Mouse (Mus musculus) left cerebral cortex, postnatal 25 days (tissue): ENCODE data around the gene Tmem179b. TPM values are rescaled to one million over a fixed set of nuclear protein-coding genes. Genes with fewer than 3 reads are reported as not detected.

ENCODE experiments used
- DNase-seq, 2 experiments: peaks; one replicate each; pipeline ENCODE4 v3.0.0; 2022; ENCODE audit warnings: low spot score in 2 of 2, mixed read lengths in 1 of 2
- intact Hi-C: fragments of 180-260 bp; cut with DNase I; formaldehyde crosslinking; loops from one replicate; pipeline ENCODE4 v1.15.1; 2025
- total RNA-seq, 2 experiments: library from RNA; stranded (reverse); gene quantifications; 2 replicates each; pipeline ENCODE4 v1.2.3; 2021

The Tmem179b gene
- 10 to 100 TPM; 10.6 to 10.9 TPM for total RNA-seq

DNA sequence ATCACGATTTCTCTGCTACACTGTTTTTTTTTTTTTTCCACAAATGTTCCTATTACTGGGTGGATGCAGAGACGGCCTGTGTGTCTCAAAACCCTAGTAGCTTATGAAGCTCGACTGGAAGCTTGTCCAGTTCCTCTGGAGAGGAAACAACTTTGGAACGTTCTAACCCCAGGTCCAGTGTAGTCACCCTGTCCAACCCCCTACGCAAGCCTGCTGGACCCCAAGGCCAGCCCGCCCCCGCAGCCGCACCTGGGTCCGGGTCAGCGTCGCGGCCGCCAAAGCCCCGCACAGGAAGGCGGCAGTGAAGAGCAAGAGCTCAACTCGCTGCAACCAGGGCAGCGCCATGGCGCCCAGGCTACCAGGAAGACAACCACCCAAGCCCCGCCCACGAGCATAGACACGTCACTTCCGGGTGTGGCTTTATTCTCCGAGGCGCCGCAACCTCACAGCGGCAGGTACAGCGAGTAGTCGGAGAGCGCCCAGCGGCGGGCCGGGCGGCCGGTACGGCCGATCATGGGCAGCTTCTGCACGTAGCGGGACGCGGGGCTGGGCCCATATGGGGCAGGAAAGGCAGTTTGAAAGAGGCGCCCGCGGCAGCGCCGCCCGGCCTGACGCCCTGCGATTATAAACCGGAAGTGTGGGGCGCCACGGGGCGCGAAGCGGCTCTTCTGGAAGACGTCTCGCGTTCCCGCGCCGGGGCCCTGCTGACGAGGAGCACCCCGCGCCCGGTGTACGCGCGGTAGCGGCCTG is at the start of gene Tmem179b:
Gene Tmem179b (minus strand): TSS at position 382 of the 750 bp plus-strand sequence.
- peak; percentile 97 for DNase-seq
- intact Hi-C loops: no loop called here

DNA sequence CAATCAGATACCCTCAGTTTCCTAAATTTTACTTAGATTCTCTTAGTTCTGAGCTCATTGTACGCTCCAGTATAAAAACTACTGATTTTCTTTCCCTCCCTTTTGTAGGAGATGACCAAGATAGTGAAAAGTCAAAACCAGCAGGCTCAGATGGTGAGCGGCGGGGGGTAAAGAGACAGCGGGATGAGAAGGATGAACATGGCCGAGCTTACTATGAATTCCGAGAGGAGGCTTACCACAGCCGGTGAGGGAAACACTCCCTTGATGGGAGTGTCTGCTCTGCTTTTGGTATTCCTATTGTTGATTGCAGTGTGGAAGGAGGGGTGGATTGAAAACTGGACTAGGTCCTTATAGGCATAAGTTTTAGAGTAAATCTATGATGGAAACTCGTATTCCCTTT is 48.4 kb upstream of the Tmem179b start:
- intact Hi-C loops: loop anchor here (5.0 kb wide), 1 partner anchor 80 kb away; the partner anchor contains the start of genes 1700092M07Rik and Stx5a
- DNase-seq: no peak

DNA sequence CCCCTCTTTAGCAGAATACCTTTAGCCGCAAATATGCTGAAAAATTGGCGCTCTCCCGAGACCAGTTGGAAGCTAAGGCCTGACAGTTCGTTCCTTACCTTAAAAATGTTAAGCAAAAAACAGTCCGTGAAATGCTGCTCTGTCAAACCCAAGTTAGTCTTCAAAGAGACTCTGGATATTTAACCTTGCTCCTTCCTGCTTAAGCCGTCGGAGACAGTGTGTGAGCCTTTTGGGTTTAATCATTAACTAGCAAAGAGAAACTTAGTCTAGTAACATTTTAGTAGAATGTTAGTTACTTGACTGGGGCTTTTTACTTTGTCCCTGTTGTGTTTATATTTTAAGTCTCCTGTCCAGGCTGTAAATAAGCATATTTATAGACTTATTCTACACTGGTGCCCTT is 46.9 kb upstream of the Tmem179b start:
- intact Hi-C loops: loop anchor here (5.0 kb wide), 1 partner anchor 79 kb away; the partner anchor contains the start of genes 1700092M07Rik and Stx5a
- no peak for DNase-seq

DNA sequence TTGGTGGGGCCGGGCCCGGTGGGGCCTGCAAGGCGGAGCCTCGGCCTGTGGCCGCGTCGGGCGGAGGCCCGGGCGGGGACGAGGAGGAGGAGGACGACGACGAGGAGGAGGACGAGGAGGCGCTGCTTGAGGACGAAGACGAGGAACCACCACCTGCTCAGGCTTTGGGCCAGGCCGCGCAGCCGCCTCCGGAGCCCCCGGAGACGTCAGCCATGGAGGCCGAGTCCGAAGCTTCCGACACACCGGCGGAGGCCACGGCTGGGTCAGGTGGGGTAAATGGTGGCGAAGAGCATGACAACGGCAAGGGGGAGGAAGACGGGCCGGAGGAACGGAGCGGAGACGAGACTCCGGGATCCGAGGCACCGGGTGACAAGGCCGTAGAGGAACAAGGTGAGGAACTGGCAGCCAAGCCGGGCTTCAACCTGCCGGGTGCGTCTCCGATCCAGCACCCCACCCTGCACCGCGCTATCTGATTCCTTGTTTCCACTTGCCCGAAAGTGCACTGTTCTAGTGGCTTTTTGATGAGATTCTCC is 46.2 kb upstream of the Tmem179b start:
- peak in 1 of 2 experiments; percentile 37 for DNase-seq
- intact Hi-C loops: loop anchor here (5.0 kb wide), 1 partner anchor 78 kb away; the partner anchor contains the start of genes 1700092M07Rik and Stx5a

DNA sequence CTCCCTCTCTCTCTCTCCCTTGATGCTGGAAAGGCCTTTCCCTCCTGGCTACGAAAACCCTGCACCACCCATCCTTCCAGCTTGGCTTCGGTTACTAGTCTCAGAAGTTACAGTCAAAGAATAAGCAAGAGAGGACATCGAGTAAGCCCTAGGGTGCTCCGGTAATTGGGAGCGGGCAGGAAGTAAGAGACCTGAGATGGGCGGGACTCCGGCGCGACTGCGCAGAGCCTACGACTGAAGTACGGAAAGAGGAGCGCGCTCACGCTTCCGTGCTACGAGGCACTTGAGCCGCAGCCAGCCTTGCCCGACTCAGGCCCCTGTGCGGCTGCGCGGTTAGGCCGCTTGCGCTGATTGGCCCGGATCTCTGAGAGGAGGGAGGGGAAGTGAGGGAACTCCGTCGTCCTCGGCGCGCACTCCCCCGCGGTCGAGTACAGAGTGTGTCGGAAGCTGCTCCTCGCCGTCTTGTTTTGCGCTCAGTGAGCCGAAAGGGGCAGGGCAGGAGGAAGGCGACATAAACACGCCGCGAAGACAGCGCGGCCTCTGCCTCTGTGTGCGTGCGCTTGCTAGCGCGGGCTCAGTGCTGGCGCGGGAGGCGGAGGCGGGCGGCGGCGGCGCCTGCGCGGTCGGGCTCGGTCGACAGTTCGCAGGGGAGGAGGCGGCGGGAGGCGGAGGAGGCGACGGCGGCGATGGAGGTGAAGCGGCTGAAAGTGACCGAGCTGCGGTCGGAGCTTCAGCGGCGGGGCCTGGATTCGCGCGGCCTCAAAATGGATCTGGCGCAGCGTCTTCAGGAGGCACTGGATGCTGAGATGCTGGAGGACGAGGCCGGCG is 45.5 kb upstream of the Tmem179b start, which contains the start of gene Hnrnpul2:
Gene Hnrnpul2 (plus strand): TSS at position 415 of the 828 bp plus-strand sequence.
- intact Hi-C loops: loop anchor here (1.0 to 5.0 kb wide), 5 partner anchors 17 to 253 kb away; partner anchors contain the start of genes 1700092M07Rik, Nxf1, Polr2g and Stx5a
- peak; percentile 99 for DNase-seq

DNA sequence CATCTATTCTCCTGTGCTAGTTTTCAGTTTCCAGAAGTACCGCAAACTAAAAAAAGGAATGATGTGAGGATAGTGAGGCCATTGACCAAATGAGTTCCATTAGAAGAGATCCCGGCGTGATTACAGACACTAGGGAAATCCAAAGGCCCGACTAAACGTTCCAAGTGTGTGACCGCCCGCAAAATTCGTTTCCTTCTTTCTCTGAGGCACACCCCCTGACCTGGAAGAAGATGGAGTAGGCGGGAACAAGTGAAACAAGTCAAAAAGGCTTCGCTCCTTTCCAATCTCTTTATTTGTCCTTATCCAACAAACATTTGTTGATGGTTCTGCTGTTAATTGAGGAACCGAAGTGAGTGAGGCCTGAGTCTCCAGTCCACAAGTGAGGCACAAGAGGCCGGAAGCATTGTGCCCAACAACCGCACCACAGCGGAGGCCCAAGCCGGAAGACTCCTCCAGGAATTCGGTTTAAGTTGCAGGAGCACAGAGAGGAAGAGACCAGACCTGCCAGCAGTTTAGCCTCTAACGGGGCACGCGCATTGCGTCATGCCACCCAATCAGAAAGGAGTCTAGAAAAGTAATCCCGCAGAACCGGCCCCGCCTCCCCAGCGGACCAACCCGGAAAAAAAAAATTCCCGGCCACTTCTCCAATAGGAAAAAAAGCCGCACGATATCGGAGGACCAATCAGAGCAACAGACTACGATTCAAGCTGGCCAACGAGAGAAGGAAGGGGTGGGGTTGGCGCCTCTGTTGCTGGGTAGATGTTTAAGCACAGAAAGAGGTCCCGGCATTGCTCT is 44.7 kb upstream of the Tmem179b start, which contains the start of gene Ttc9c:
Gene Ttc9c (minus strand): TSS at position 533 of the 795 bp plus-strand sequence.
- intact Hi-C loops: loop anchor here (1.0 to 5.0 kb wide), 4 partner anchors 16 to 252 kb away; partner anchors contain the start of genes Nxf1, Polr2g and Zbtb3
- DNase-seq: peak; percentile 96 to 100

DNA sequence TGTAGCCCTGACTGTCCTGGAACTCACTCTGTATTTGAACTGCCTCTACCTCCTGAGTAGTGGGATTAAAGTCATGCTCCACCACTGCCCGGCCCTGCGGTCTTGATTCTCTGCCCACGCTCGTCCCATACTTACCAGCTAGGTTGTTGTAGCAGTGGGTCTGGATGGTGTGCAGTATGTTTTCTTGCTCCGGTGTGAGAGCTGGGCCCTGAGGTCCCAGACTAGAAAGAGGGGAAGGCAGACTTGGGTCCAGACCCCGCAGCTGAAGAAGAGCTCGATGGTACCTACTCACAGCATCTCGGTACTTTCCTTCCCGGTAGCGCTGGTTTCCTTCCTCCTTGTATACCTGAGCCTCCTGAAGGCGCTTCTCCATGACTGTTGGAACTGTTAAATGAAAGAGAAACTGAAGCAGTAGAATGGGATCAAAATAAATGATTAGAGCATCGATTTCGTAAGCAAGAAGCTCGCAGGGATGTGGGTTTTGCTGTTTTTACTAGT is 44.1 kb upstream of the Tmem179b start:
- intact Hi-C loops: loop anchor here (2.0 to 5.0 kb wide), 3 partner anchors 16 to 251 kb away; partner anchors contain the start of genes Nxf1 and Zbtb3
- no peak for DNase-seq

DNA sequence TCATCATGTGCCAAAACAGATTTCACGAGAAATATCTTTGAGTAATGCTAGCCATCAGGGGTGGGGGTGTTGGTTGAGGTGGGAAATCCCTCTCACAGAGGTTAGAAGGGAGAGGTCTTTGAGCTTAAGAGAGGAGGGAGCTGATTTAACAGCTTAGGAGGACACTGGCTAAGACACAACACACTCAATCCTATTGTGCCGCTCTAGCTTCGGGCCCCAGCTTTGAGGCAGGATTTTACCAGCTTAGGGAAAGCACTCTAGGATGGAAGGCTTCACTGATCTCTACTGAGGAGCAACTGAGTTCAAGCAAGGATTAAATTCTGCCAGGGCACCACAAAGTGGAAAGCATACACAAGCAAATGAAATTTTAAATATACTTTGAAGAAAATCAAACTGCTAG is 42.7 kb upstream of the Tmem179b start:
- intact Hi-C loops: loop anchor here (5.0 kb wide), 2 partner anchors 60 to 250 kb away; partner anchors contain the start of gene Nxf1
- no peak for DNase-seq

DNA sequence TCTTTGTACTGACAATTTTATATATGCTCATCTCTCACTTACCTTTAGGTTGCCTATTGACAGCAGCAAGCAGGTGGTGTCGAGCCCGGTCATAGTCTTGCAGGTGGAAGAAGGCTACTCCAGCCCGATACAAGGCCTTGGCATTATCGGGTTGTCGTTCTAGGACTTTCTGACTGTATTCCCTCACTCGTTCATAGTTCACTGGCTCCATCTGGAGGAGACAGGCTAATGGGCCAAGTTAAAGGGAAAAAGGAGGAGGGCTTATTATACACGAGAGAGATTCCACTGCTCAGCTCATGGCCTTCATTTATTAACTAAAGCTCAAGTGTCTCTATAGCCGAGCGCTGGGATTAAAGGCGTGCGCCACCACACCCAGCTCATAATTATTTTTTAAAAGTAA is 41.5 kb upstream of the Tmem179b start:
- intact Hi-C loops: loop anchor here (5.0 kb wide), 2 partner anchors 59 to 249 kb away; partner anchors contain the start of gene Nxf1

DNA sequence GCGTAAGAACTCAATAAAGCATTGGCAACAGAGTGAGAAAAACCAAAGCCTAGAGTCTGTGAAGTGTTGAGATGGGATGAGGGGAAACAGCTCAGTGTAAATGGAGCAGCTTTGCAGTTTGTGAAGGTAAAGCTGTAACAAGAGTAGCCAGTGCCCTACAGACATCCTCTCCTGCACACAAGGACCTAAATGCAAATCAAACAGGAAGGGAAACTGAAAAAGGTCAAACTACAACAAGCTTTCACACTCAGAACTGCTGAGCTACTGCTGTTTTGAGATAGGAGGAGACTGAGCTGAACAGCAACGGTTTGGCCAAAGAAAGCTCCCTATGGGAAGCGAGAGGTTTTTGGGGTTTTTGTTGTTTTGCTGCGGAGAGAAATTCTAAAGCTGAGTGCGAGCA is 32.5 kb upstream of the Tmem179b start:
- no peak for DNase-seq
- intact Hi-C loops: no loop called here

More for the DNA sequence above, 41.5 kb upstream of the Tmem179b start:
- no peak for DNase-seq

DNA sequence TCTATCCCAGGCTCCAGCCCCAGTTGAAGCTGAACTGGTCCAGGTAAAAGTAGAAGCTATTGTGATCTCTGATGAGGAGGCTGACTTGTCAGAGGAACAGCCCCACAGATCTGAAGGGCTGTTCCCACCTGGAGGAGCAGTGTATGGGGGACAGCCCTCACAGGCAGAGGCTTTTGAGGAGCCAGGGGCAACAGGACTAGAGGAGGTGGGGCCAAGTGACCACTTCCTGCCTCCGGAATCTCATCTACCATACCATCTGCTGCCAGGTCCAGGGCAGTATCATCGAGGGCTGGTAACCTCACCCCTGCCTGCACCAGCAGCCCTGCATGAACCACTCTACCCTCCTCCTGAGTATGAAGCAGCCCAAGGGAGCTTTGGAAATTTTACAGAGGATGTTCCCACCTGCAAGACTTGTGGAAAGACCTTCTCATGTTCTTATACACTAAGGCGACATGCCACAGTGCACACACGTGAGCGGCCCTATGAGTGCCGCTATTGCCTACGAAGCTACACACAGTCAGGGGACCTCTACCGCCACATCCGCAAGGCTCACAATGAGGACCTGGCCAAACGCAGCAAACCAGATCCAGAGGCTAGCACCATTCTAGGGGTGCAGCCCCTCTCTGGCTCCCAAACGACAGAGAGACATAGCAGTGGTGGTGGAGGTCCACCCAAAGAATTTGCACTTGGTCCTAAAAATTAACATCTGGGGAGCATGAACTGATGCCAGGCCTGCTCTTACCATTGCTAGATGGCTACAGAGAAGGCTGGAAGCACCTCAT is 29.8 kb upstream of the Tmem179b start:
- DNase-seq: no peak
- intact Hi-C loops: loop anchor here (2.0 kb wide), 1 partner anchor 15 kb away; the partner anchor contains the start of gene Ttc9c

DNA sequence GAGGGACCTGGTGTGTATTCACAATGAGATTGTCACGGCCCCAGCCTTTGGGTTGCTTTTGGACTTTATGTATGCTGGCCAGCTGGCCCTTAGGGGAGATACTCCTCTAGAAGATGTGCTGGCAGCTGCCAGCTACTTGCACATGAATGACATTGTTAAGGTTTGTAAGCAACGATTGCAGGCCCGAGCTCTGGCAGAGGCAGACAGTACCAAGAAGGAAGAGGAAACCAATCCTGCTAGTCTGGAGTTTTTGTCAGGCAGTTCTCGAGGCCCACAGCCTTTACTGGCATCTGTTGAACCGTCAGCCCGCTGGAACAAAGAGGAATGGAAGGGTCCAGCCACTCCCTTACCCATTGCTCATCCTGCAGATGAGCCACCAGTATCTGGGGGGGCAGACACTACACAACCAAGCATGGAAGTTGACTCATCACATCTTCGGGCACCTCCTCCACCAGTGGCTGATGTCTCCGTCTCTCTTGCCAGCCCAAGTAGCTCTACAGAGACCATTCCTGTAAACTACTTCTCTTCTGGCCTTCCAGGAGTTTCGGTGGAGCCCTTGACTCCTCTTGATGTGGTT is 29.0 kb upstream of the Tmem179b start:
- intact Hi-C loops: loop anchor here (2.0 kb wide), 1 partner anchor 16 kb away; the partner anchor contains the start of gene Ttc9c
- no peak for DNase-seq

DNA sequence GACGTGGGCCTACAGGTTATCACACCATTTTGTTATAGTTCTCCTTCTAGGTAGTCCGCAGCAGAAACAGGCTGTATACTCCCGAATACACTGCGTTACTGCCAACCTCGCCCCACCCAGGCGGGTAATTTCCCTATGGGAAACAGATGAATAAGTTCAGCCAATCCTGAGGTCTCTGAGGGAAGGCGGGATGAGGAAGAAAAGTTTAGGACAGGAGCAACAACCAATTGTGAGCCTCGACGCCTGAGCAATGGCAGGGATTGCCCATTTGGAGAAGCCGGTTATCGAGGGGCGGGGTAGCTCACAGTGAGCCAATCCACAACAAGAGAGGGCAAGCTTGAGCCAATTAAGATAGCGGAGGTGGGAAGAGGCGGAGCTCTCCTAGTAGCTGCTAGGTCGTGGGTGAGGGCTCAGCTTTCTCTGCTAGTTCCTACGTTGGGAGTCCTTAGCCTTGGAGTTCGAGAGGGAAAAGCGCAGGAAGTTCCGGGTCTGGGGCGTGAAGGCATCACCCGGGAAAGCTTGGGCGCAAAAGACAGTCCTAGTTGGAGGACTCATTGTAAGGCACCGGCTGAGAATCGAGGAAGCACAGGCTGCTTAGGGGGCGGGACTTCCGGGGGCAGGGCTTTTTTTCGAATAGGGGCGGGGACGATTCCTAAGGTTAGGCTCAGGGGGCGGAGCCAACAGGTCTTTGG is 28.0 kb upstream of the Tmem179b start, which contains the start of gene Zbtb3:
Gene Zbtb3 (plus strand): TSS at position 426 of the 692 bp plus-strand sequence.
- DNase-seq: peak; percentile 96 to 99
- intact Hi-C loops: loop anchor here (2.0 kb wide), 1 partner anchor 17 kb away; the partner anchor contains the start of gene Ttc9c

DNA sequence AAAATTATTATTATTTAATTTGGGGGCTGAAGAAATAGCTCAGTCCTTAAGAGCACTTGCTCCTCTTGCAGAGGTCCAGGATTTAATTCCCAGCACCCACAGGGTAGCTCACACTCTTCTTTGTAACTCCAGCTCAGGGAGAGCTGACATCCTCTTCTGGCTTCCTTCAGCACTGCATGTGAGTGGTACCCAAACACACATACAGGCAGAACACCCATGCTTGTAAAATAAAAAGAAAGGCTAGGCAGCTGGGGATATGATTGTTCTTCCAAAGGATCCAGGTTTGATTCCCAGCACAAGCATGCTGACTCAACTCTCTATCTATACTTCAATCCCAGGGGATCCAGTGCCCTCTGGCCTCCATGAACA is 24.7 kb upstream of the Tmem179b start:
- DNase-seq: no peak
- intact Hi-C loops: loop anchor here (1.0 kb wide), 1 partner anchor 20 kb away; the partner anchor contains the start of gene Ttc9c

DNA sequence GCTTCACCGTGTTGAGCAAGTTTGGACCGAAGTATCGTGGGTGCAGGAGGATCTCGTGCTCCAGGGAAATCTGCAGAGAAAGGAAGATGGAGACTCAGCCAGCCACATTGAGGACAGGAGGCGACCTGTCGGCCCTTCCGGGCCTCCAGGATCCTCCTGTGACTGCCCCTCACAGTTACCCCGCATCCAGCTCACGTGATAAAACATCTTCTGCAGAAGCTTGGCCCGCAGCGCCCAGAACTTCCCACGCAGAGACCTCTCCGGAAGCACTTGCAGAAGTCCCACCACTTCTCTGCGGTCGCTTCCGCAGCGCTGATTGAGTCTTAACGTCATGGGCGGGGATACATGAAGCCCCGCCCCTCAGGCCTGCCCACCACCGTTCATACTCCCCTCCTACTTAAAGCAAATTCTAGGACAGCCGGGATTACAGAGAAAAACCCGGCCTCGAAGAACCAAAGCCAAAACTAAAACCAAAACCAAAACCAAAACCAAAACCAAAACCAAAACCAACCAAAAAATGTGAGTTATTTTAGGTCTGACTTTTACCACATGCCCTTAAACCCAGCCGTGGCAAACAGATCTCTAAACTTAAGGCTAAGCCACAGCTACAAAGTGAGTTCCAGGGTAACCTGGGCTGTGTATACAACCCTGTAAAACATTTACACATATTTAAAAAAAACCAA is 24.1 kb upstream of the Tmem179b start, which contains the start of gene Polr2g:
Gene Polr2g (minus strand): TSS at position 314 of the 683 bp plus-strand sequence.
- intact Hi-C loops: loop anchor here (1.0 kb wide), 1 partner anchor 21 kb away; the partner anchor contains the start of gene Ttc9c
- peak; percentile 88 to 96 for DNase-seq

DNA sequence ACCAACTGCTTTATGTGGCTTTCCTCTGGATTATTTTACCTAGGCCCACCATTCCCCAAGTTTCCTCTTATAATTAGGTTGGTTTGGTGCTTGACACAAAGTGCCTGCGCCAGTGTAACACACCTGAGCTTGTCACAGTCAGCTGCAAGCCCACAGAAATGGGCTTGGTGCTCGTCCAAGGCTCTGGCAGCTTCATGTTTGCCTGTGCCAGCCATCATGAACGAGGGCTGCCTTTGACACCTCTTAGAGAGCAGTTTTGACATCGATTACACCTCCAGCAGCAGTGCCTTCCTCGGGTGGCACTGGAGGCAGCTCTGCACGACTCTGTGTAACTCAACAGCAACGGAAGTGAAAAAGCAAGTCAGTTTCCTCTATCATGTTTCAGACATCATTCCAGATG is 15.9 kb upstream of the Tmem179b start:
- intact Hi-C loops: no loop called here
- DNase-seq: peak in 1 of 2 experiments; percentile 69
